Mouse (Mus musculus) megakaryocyte, embryonic 14.5 days (primary cell): ENCODE data around the gene Slc22a5.

Experiments used
- FLI1 ChIP-seq: IDR thresholded peaks from 2 replicates; pipeline ENCODE4 v1.6.1; 2012; ENCODE audit warnings: low read length, inconsistent platforms, mixed read lengths
- GATA1 ChIP-seq: IDR thresholded peaks from 3 replicates; pipeline ENCODE4 v1.6.1; 2012; ENCODE audit warnings: mixed read lengths, low read length, inconsistent platforms, borderline replicate concordance

- TF ChIP-seq FLI1 (no peak), GATA1 (no peak)
Observed at GRCm38 (mm10) chr11:53890225-53890624, 1.2 kb downstream of the Slc22a5 start.
